Mouse (Mus musculus) thymus, adult 2 months (tissue): ENCODE measurements at regions not wholly inside any gene's neighbourhood (a gene's known extent, or its start where the extent isn't known, plus 50 kb on each side); places are given as distances from the start of the nearest gene placed in this dataset.

Experiments used
- CTCF ChIP-seq: fragments of 200-500 bp; IDR thresholded peaks from 2 replicates; pipeline ENCODE4 v1.5.1; 2012; ENCODE audit warnings: mild to moderate bottlenecking, control low read depth, low read length, moderate library complexity, borderline replicate concordance; ENCODE audit not compliant: control insufficient read depth, poor library complexity, insufficient read depth; ENCODE audit errors: extremely low read depth
- POLR2A ChIP-seq: fragments of 200-500 bp; IDR thresholded peaks from 2 replicates; pipeline ENCODE4 v1.6.1; 2012; ENCODE audit warnings: mild to moderate bottlenecking, low read length, control low read depth, moderate library complexity; ENCODE audit not compliant: control insufficient read depth, poor library complexity, insufficient read depth; ENCODE audit errors: extremely low read depth

GRCm38 (mm10) chr15:7463444-7464350, 65.5 kb upstream of the Egflam start:
- TF ChIP-seq CTCF = no peak
- no peak for TF ChIP-seq POLR2A
